Mouse (Mus musculus): ENCODE data around the gene Shcbp1l.

- TF ChIP-seq POLR2A (IDR thresholded peaks at IDR 0.05; ENCODE audit: borderline replicate concordance, extremely low read depth, low read depth, low read length) (no peak), CTCF (IDR thresholded peaks at IDR 0.05; ENCODE audit: insufficient read depth, low read length) (no peak)
Measured at GRCm38 (mm10) chr1:153493338-153493737, 68.4 kb downstream of the Shcbp1l start.

Measured in lung, adult 2 months (tissue).